Mouse (Mus musculus): ENCODE measurements around the gene Hbb-bt.

DNA sequence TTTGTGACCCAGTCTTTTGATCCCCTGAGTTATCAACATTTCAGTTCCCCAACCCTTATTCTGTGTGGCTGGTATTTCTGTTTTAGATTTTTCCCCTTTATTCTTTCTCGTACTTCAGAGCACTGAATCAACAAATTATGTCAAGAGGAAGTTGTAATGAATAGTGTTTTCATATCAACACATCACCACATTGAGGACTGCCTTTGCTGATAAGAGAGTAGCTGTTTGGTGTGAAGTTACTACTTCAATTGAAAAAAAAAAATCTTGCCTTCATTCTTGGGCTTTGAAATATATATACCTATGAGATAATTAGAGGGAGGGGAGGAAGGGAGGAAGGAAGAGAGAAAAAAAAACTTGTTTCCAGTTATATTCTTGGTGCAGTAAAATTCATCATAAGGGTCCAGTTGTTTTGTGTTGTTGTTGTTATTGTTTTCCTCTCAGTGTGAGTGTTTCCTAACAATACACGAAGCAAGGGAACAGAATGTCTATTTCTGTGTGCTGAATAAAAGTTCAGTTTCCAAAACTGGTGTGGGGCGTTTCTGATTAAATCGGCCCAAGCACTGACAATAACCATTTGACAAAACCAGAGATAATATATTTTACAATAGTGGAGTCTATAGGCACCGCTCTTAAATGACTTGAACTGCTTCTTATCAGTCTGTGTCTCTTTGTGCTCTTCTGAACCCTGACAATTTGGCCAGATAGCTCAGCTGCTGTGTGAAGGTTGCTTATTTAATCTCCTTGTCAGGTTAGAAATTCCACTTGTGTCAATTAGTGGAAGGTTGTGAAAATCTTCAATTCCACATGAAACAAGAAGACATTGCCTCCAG lies 4.6 kb downstream of the Hbb-bt start:
- TF ChIP-seq CTCF (IDR thresholded peaks at IDR 0.05; ENCODE audit: low read depth), result no peak
- TF ChIP-seq EP300 (IDR thresholded peaks at IDR 0.05; ENCODE audit: low read depth), result no peak

Data from heart, postnatal 0 days (tissue).